ENCODE assay signal across 17 mouse cellular contexts in the genomic region with DNA sequence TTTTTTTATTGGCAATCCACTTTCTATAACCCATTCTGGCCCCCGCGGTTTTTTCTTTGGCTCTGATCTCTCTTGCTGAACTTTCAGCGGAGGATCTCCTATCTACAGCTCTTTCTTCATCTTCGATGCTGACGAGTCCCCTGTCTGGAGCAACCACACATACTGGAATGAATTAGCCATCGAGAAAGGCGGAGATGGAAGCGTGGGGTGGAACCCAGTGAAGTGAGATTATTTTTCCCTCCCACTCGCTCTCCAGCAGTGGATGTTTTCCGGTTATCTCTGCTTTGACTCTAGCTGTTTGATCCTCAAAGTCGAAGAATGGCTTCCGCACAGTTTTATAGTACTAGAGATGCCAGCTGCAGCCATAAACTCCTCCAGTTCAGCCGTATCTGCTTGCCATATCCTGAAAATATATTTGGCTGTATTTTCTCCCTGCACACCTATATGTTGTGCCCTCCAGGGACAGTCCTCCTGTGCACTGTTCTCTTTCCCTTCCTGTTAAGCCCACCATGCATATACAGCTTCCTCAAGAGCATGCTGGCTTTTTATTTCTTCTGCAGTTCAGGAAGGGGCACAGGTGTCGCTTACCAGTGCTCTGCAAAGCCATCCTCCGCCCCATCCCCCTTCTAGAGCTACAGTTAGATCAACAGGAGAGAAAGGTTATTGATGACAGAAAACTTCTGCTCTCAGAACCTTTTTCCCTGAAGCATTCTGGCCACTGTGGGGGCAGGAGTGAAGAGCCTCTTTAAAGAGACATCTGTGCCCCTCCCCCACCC.
DNase-seq lines count a peak whose midpoint lies in the region; ATAC-seq lines count a peak whose summit lies in the region.
"Had no signal": no experiment of that assay in that cellular context is flagged by ENCODE, and none has a peak within 500 bp of the region (broad histone marks: within the 10 kb centered on the region; RNA-seq: fewer than 3 reads in every experiment).

No protein-coding gene starts in this region.

- ATAC-seq in CD4-positive, CD25-positive, alpha-beta regulatory T cell, adult 4 months, result peak; percentile 11
- ATAC-seq in erythroid progenitor cell, adult 5-6 weeks (replicated peaks; ENCODE audit: low FRiP score, poor library complexity, severe bottlenecking), result no peak
- ATAC-seq: forebrain, postnatal 0 days; midbrain, embryonic 16.5 days had no signal

- peak; percentile 9 for DNase-seq in ovary, postnatal 14 days (ENCODE audit: low spot score)
- no peak for DNase-seq in ovary, postnatal 36 days (ENCODE audit: low spot score)
- DNase-seq in thymus, postnatal 0 days (ENCODE audit: low spot score), result peak; percentile 73
- peak; percentile 65 for DNase-seq in thymus, postnatal 4 days
- DNase-seq in cerebellum, adult 18-20 months, result no peak
- DNase-seq: adrenal gland, adult 2 months; cerebellum, adult 9-10 months; forebrain, postnatal 0 days; heart, adult 2 months; heart, postnatal 36 days; kidney, adult 11 months; kidney, postnatal 14 days; retina, postnatal 1 day; spleen, adult 18-20 months had no signal

Comparison
In these comparisons a context has a peak if more than half of its experiments do, and no peak if none do; other contexts are left out.
1. DNase-seq: peak in ovary, postnatal 14 days (single experiment), thymus, postnatal 0 days (single experiment) and thymus, postnatal 4 days (single experiment); none in ovary, postnatal 36 days (single experiment) and cerebellum, adult 18-20 months (0 of 2).